Mouse (Mus musculus): ENCODE measurements at regions not wholly inside any gene's neighbourhood (a gene's known extent, or its start where the extent isn't known, plus 50 kb on each side); places are given as distances from the start of the nearest gene placed in this dataset.
A peak's percentile ranks its signal among the peaks of the same experiment; 100 is the strongest.

DNA sequence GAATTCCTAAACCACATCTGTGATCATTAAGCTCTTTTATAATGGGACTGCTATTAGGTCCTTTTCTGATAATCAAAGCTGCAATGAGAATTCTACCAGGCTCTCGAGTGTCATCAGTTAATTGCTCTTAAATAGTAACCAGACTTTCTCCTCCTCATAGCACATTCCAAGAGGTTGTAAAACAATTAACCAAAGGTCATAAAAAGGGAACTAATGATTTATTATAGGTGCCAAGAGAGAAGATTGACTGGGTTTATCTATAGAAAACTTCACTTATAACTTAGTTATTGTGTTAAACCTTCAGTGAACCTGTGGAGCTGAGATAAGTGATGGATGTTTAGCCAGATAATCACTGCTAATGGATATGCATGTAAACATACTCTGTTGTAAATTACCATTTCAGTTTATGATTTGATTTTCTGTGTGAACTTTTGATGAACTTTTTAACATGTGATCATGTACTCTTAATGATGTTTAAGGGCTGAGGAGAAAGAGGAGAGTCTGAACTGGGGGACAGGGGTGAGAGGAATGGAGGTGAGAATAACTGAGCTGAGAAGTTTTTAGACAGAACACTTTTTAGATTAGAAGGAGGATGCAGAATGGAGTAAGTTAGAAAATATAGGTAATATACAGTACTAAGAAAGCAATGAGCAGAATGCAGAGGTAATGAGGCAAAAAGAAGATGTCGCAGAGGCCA lies 228.4 kb upstream of the Cox7c start:
- DNase-seq (ENCODE audit: inconsistent age in 2 of 2, low spot score in 1 of 2) = no peak

GRCm38 (mm10) chr13:86238054-86238453 lies 191.3 kb upstream of the Cox7c start:
- DNase-seq (ENCODE audit: inconsistent age in 2 of 2, low spot score in 1 of 2) = peak in 1 of 2 experiments; percentile 26

DNA sequence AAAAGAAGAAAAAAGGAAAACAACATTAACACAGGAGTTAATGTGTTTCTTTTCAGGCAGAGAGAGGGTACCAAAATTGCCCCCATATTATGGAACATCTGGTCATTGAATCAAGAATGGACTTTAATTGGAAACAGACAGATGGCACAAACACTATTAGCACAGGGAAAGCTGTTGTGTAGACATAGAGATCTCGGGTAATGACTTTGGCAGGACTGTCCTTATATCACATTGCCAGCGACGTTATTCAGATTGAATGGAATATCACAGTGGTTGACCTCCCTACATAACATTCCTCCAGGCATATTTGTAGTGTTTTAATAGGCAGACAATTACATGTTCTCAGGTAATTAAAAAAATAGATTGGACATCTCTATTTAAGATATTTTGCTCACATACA lies 158.9 kb upstream of the Cox7c start:
- no peak for DNase-seq (ENCODE audit: inconsistent age in 2 of 2, low spot score in 1 of 2)

DNA sequence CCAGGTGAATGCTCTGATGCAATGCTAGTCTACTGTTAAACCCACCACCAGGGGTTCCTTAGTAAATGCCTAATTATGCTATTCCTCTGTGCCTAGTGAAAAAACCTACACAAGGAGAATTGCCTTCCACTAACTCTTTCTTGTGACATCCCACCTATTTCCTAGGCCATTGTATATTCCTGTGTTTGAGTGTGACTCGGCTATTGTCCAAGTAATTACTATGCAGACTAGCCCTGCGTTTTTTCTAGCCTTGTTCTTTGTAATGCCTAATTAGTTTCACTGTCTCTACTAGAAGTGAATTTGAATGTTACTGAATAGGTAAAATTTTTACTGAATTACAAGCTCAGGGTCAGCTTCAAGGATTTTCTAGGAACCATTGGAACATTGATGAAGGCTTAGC lies 133.8 kb upstream of the Cox7c start:
- DNase-seq (ENCODE audit: inconsistent age in 2 of 2, low spot score in 1 of 2) = no peak

DNA sequence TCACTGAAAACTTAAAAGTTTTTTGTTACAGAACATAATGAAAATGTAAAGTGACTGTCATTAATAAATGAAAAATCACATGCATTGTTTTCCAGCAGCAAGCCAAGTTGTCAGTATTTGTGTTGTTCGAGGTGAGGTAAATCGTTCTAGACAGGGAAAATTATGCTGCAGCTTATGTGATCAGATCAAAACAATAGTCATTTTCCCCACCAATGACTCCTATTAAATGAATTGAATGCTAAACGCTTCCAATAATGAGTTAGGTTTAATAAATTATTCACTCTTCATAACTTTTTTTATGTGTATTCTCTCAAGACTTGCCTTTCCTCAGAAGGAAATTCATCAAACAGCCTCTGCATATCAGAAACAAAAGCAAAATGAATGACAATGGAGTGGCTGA lies 100.6 kb upstream of the Cox7c start:
- DNase-seq (ENCODE audit: inconsistent age in 2 of 2, low spot score in 1 of 2) = no peak

- DNase-seq (ENCODE audit: inconsistent age in 2 of 2, low spot score in 1 of 2) = no peak
Measured at GRCm38 (mm10) chr13:86111372-86112094, 64.8 kb upstream of the Cox7c start.

DNA sequence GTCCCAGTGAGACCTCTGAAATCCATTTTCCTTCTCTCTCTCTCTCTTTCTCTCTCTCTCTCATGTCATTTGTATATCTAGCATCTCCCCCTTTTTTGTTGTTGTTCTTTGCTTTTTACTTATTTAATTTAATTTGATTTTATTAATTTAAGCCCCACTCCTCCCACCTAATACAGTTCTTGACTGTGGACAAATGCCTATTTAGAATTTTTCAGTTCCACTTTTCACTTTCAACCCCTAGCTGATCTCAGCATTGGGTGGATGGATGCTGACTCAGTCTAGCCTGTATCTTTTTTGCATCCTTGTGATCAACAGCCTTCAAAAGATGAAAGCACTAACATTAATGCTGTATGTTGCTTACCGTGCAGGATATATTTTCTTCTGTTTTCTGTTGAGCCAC lies 55.5 kb upstream of the Cox7c start:
- no peak for DNase-seq (ENCODE audit: inconsistent age in 2 of 2, low spot score in 1 of 2)

- DNase-seq (ENCODE audit: inconsistent age in 2 of 2, low spot score in 1 of 2) = no peak
Measured at GRCm38 (mm10) chr13:86097836-86098235, 51.1 kb upstream of the Cox7c start.

- no peak for DNase-seq (ENCODE audit: inconsistent age in 2 of 2, low spot score in 1 of 2)
Measured at GRCm38 (mm10) chr13:86097291-86097690, 50.6 kb upstream of the Cox7c start.
